22 mouse cellular contexts compared by ENCODE assay signal in genomic region chr7:80855316-80855715, GRCm38 (mm10). TPM values are rescaled to one million over a fixed set of nuclear protein-coding genes. Genes with fewer than 3 reads are reported as not detected.
DNase-seq lines count a peak whose midpoint lies in the region; ATAC-seq and TF ChIP-seq lines count a peak whose summit lies in the region.
"Had no signal": no experiment of that assay in that cellular context is flagged by ENCODE, and none has a peak within 500 bp of the region (broad histone marks: within the 10 kb centered on the region; RNA-seq: fewer than 3 reads in every experiment).

No protein-coding gene starts in this region.

- no peaks in the 10 kb centered on the region for H3K27me3 ChIP-seq in hindbrain, postnatal 0 days (ENCODE audit: insufficient read depth, low read length)
- no peaks in the 10 kb centered on the region for H3K27me3 ChIP-seq in hindbrain, embryonic 12.5 days
- H3K27me3 ChIP-seq: intestine, embryonic 15.5 days; Patski had no signal

- no peaks in the 10 kb centered on the region for H3K9me3 ChIP-seq in hindbrain, postnatal 0 days (ENCODE audit: low read length)
- H3K9me3 ChIP-seq in hindbrain, embryonic 12.5 days (replicated peaks): no peaks in the 10 kb centered on the region
- H3K9me3 ChIP-seq: embryonic facial prominence, embryonic 10.5 days; heart, embryonic 10.5 days; intestine, embryonic 15.5 days had no signal

- TF ChIP-seq CTCF in hindbrain, postnatal 0 days (IDR thresholded peaks at IDR 0.05; ENCODE audit: low read depth): no peak

- no peak overlapping the region for H3K9ac ChIP-seq in hindbrain, postnatal 0 days (replicated peaks; ENCODE audit: low read length)
- H3K9ac ChIP-seq in hindbrain, embryonic 12.5 days: no peak overlapping the region
- H3K9ac ChIP-seq: intestine, embryonic 15.5 days had no signal

- ATAC-seq in hindbrain, postnatal 0 days: peak; percentile 69; the same call in 1 of the 2 replicates
- no peak for ATAC-seq in hindbrain, embryonic 12.5 days (ENCODE audit: low FRiP score)
- ATAC-seq: activated CD4-positive, CD25-positive, alpha-beta regulatory T cell, adult 4 months; CD4-positive, CD25-positive, alpha-beta regulatory T cell, adult 4 months; forebrain, embryonic 14.5 days; intestine, embryonic 15.5 days; Patski had no signal

- DNase-seq in hindbrain, postnatal 0 days (ENCODE audit: low spot score): peak; percentile 51
- peak; percentile 29 to 40 for DNase-seq in layer of hippocampus, postnatal 36 days
- no peak for DNase-seq in layer of hippocampus, postnatal 25 days (ENCODE audit: extremely low spot score in 1 of 2, low spot score in 1 of 2)
- DNase-seq in 416B (ENCODE audit: low read depth) (peak; percentile 43), MN1 (ENCODE audit: low spot score) (peak; percentile 30)
- DNase-seq in ovary, postnatal 10 days (ENCODE audit: low spot score): no peak
- DNase-seq: adrenal gland, postnatal 25 days; B cell, adult 2 months; cerebellum, adult 2 months; gastrocnemius, postnatal 10 days; heart, adult 18-20 months; heart, postnatal 10 days; heart, postnatal 4 days had no signal

- H3K4me2 ChIP-seq in hindbrain, postnatal 0 days (ENCODE audit: low read depth, low read length): no peak overlapping the region
- no peak overlapping the region for H3K4me2 ChIP-seq in hindbrain, embryonic 12.5 days (replicated peaks)
- H3K4me2 ChIP-seq: intestine, embryonic 15.5 days had no signal

- no peaks in the 10 kb centered on the region for H3K36me3 ChIP-seq in hindbrain, postnatal 0 days (ENCODE audit: insufficient read depth, low read length)
- H3K36me3 ChIP-seq in hindbrain, embryonic 12.5 days: no peaks in the 10 kb centered on the region
- H3K36me3 ChIP-seq: embryonic facial prominence, embryonic 10.5 days; G1E; heart, embryonic 10.5 days; intestine, embryonic 15.5 days had no signal

- H3K4me1 ChIP-seq in hindbrain, postnatal 0 days (ENCODE audit: insufficient read depth, low read length): peaks cover 4% of the 10 kb centered on the region; the same call in 1 of the 2 replicates
- H3K4me1 ChIP-seq in hindbrain, embryonic 12.5 days: peaks cover 3% of the 10 kb centered on the region; the same call in 1 of the 2 replicates

- H3K27ac ChIP-seq in hindbrain, postnatal 0 days: peak overlapping the region; percentile 17; the same call in 1 of the 2 replicates
- no peak overlapping the region for H3K27ac ChIP-seq in hindbrain, embryonic 12.5 days
- H3K27ac ChIP-seq: embryonic facial prominence, embryonic 10.5 days; heart, embryonic 10.5 days; intestine, embryonic 15.5 days had no signal

- no peak overlapping the region for H3K4me3 ChIP-seq in hindbrain, postnatal 0 days (ENCODE audit: low read length)
- H3K4me3 ChIP-seq in hindbrain, embryonic 12.5 days: no peak overlapping the region
- H3K4me3 ChIP-seq: embryonic facial prominence, embryonic 10.5 days; heart, embryonic 10.5 days; intestine, embryonic 15.5 days had no signal

RNA-seq across cellular contexts. Expression of gene Zscan2, which starts 5.4 kb away (rescaled TPM):
- 19.9 and 22.2 TPM in 2 replicates for total RNA-seq in hindbrain, postnatal 0 days (2014; rRNA removed)
- polyA plus RNA-seq in hindbrain, postnatal 0 days (2015; fragmentation: Nextera tagmentation; extraction: Ambion mirVana): 2.2 and 2.5 TPM in 2 replicates
- 4.6 and 5.9 TPM in 2 replicates for polyA plus RNA-seq in hindbrain, embryonic 12.5 days (2016; fragmentation: Nextera tagmentation; extraction: Ambion mirVana)
- 10 to 100 TPM; 12.9 to 13.2 TPM for total RNA-seq in layer of hippocampus, postnatal 36 days (2021)
- total RNA-seq in layer of hippocampus, postnatal 25 days (2021): 10 to 100 TPM; 14.1 to 15.1 TPM

RNA-seq across cellular contexts. Expression of gene Iqgap1, which starts 29.5 kb away (rescaled TPM):
- total RNA-seq in hindbrain, postnatal 0 days (2014; rRNA removed): 23.5 and 29.4 TPM in 2 replicates
- polyA plus RNA-seq in hindbrain, postnatal 0 days (2015; fragmentation: Nextera tagmentation; extraction: Ambion mirVana): 15.7 and 16.6 TPM in 2 replicates
- polyA plus RNA-seq in hindbrain, embryonic 12.5 days (2016; fragmentation: Nextera tagmentation; extraction: Ambion mirVana): 40.1 and 40.2 TPM in 2 replicates
- total RNA-seq in layer of hippocampus, postnatal 36 days (2021): 10 to 100 TPM; 19.5 to 23.9 TPM
- 10 to 100 TPM; 15.9 to 23.3 TPM for total RNA-seq in layer of hippocampus, postnatal 25 days (2021)

RNA-seq across cellular contexts. Expression of gene Wdr73, which starts 45.8 kb away (rescaled TPM):
- 20.3 and 23.9 TPM in 2 replicates for total RNA-seq in hindbrain, postnatal 0 days (2014; rRNA removed)
- 29.2 and 35.7 TPM in 2 replicates for polyA plus RNA-seq in hindbrain, postnatal 0 days (2015; fragmentation: Nextera tagmentation; extraction: Ambion mirVana)
- polyA plus RNA-seq in hindbrain, embryonic 12.5 days (2016; fragmentation: Nextera tagmentation; extraction: Ambion mirVana): 37.2 and 40.5 TPM in 2 replicates
- total RNA-seq in layer of hippocampus, postnatal 36 days (2021): 10 to 100 TPM; 24.5 to 28.7 TPM
- 10 to 100 TPM; 27.9 to 28.0 TPM for total RNA-seq in layer of hippocampus, postnatal 25 days (2021)

RNA-seq across cellular contexts. Expression of gene Nmb, which starts 49.6 kb away (rescaled TPM):
- 6.5 and 13.4 TPM in 2 replicates for total RNA-seq in hindbrain, postnatal 0 days (2014; rRNA removed)
- polyA plus RNA-seq in hindbrain, postnatal 0 days (2015; fragmentation: Nextera tagmentation; extraction: Ambion mirVana): 10.6 and 12.9 TPM in 2 replicates
- polyA plus RNA-seq in hindbrain, embryonic 12.5 days (2016; fragmentation: Nextera tagmentation; extraction: Ambion mirVana): 5.7 and 7.8 TPM in 2 replicates
- 10 to 100 TPM in 1 of 2 experiments, 1 to 10 TPM in 1; 9.9 to 11.0 TPM for total RNA-seq in layer of hippocampus, postnatal 36 days (2021)
- 10 to 100 TPM in 1 of 2 experiments, 1 to 10 TPM in 1; 9.3 to 12.3 TPM for total RNA-seq in layer of hippocampus, postnatal 25 days (2021)

Comparison
In these comparisons a context has a peak if more than half of its experiments do, and no peak if none do; other contexts are left out.
1. DNase-seq: peak in hindbrain, postnatal 0 days (single experiment), layer of hippocampus, postnatal 36 days (2 of 2), 416B (single experiment) and MN1 (single experiment); none in layer of hippocampus, postnatal 25 days (0 of 2) and ovary, postnatal 10 days (single experiment).